Mouse (Mus musculus): ENCODE results near the gene Wdr18.

The Wdr18 gene

DNA sequence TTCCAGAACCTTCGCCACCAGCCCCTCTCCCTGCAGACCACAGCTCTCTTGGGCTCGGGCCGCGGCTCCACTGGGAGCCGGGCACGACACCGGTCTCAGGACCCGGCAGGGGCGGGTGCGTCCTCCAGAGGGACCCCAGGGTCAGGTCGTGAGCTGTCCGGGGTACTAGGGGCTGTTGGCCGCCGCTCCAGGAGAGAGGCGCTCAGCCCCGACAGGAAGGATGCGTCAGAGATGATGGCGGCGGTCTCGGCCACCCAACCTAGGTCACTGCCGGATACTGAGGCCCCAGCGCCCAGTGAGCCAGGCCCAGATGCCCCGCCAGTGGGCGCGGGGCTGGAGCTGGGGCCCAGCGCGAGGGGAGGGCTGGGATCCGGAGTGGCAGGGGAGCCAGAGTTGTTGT, 17.4 kb downstream of the Wdr18 start:
- DNase-seq (ENCODE audit: low spot score in 2 of 2), result no peak

DNA sequence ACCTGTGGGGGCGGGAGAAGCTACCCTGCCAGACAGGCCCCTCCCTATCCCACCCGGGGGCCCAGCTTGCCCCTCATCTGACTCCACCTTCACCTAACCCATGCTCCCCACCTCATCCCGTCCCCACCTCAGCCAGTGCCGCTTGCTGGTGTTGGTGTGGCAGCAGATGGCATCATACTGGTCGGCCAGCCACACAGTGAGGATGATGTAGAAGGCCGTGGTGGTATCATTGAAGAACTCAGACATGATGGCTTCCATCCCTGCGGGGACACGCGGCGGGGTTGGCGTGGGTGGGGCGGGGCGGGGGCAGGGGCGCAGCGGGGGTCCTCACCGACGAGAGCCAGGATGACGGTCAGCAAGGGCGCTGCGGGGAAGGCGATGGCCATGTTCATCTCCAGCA, 18.1 kb downstream of the Wdr18 start:
- no peak for DNase-seq (ENCODE audit: low spot score in 2 of 2)

DNA sequence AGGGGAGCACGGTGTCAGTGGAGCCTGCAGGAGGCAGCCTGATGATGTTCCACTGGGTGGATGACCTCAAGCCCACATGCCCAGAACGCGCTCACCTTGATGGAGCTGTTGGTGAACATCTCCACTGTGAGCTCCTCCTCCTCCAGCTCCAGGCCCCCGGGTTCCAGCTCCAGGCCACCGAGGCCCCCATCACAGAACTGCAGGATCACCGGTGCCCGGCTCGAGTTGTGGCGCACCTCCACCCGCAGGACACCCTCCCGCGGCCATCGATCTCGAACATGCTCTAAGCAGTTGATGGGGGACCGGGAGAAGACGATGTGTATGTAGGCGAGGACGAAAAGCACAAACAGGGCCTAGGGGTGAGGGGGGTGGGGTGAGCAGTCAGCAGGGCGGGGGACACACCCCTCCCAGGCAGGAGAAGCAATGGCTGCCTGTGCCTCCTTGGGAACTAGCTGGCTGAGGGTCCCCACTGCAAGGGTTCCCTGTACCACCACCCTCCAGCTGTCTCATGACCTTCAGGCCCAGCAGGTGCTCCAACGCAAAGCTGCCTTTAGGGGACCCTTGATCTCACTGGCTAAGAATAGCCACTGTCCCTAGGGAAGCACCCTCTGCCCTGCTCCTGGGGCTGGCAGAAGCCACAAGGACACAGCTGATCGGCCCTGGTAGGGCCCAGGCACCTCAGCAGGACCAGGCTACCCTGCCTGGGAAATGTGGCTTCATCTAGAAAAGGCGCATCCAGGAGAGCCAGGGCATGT, 19.6 kb downstream of the Wdr18 start:
- no peak for DNase-seq (ENCODE audit: low spot score in 2 of 2)

- no peak for DNase-seq (ENCODE audit: low spot score in 2 of 2)
Observed at GRCm38 (mm10) chr10:79983205-79983604, 23.3 kb downstream of the Wdr18 start.

DNA sequence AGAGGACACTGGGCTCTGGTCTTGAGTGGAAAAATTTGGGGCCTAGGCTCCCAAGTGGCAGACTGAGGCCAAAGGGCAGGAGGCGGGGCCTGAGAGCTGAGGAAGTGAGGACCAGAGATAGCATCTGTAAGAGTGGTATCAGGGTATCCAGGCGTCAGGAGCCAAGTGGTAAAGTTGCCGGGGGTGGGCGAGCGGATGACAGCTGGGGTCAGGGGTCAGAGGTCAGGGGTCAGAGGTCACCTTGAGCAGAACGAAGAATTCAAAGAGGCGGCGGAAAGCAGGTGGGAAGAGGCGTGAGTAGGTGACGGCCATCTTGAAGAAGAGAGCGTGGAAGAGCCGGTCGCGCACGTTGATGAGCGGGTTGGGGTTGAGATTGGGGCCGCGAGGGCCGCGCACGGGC, 23.7 kb downstream of the Wdr18 start:
- peak; percentile 52 to 57 for DNase-seq (ENCODE audit: low spot score in 2 of 2)

GRCm38 (mm10) chr10:79984195-79984816, 24.4 kb downstream of the Wdr18 start, which contains the start of gene Tmem259:
Gene Tmem259, minus strand, starts transcription at chr10:79984330.
- DNase-seq (ENCODE audit: low spot score in 2 of 2), result peak; percentile 79 to 81

GRCm38 (mm10) chr10:79984871-79985270, 24.9 kb downstream of the Wdr18 start:
- peak; percentile 85 to 88 for DNase-seq (ENCODE audit: low spot score in 2 of 2)

- peak; percentile 64 to 72 for DNase-seq (ENCODE audit: low spot score in 2 of 2)
Observed at GRCm38 (mm10) chr10:79985334-79986231, 25.6 kb downstream of the Wdr18 start.

GRCm38 (mm10) chr10:79986232-79986878, 26.4 kb downstream of the Wdr18 start:
- DNase-seq (ENCODE audit: low spot score in 2 of 2), result peak in 1 of 2 experiments; percentile 48

GRCm38 (mm10) chr10:79986963-79987362, 27.0 kb downstream of the Wdr18 start:
- DNase-seq (ENCODE audit: low spot score in 2 of 2), result peak; percentile 86 to 92

GRCm38 (mm10) chr10:79987771-79988505, 28.0 kb downstream of the Wdr18 start:
- DNase-seq (ENCODE audit: low spot score in 2 of 2), result no peak

- DNase-seq (ENCODE audit: low spot score in 2 of 2), result peak in 1 of 2 experiments; percentile 49
Observed at GRCm38 (mm10) chr10:79988506-79989271, 28.7 kb downstream of the Wdr18 start, which contains the start of gene Cnn2. Gene Cnn2, plus strand, starts transcription at chr10:79988584.

DNA sequence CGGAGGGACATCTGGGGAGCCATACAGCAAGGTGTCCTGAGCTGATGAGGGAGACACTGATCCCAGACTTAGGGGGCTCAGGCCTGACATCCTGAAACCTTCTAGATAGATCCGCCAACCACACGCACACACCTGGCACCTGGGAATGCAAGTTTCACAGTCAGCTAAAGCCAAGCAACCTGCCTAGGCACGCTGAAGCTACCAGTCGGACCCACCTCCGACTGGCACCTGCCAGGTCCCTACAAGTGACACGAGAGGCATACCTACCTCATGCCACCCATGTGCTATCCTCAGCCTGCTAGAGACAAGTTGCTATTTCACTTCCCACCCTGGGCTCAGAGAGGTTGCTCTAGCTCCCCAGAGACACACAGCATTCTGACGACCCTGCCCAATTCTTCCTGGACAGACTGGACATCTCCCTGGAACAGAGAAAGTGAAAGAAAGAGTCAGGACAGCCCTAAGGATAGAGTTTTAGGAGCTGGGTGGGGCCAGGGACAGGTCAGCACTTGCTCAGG, 29.4 kb downstream of the Wdr18 start:
- DNase-seq (ENCODE audit: low spot score in 2 of 2), result no peak

- DNase-seq (ENCODE audit: low spot score in 2 of 2), result no peak
Observed at GRCm38 (mm10) chr10:79989870-79990269, 29.9 kb downstream of the Wdr18 start.

GRCm38 (mm10) chr10:79991099-79991498, 31.1 kb downstream of the Wdr18 start:
- no peak for DNase-seq (ENCODE audit: low spot score in 2 of 2)

GRCm38 (mm10) chr10:79991548-79991947, 31.6 kb downstream of the Wdr18 start:
- no peak for DNase-seq (ENCODE audit: low spot score in 2 of 2)

- no peak for DNase-seq (ENCODE audit: low spot score in 2 of 2)
Observed at GRCm38 (mm10) chr10:79994397-79995115, 34.6 kb downstream of the Wdr18 start.

- DNase-seq (ENCODE audit: low spot score in 2 of 2), result no peak
Observed at GRCm38 (mm10) chr10:79995636-79996035, 35.7 kb downstream of the Wdr18 start.

Measured in spleen, postnatal 14 days (tissue).